Comparison of ENCODE assay signal across 12 mouse cellular contexts in the genomic region with DNA sequence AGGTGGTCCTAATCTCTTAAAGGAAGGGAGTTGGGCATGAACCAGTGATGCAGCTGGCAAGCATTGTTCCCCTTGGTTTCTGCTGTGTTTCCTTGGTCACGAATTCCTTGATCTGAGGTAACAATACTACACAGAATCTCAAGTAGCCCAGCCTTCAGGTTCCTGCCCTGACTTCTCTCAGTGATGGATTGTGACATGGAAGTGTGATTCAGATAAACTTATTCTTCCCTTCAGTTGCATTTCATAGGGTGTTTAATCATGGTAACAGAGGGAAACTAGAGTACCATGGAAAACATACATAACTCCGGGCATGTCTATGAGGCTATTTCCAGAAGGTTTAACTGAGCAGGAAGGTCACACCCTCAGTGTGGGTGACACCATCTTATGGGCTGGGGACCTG. TPM values are rescaled to one million over a fixed set of nuclear protein-coding genes. Genes with fewer than 3 reads are reported as not detected.
DNase-seq lines count a peak whose midpoint lies in the region; ATAC-seq lines count a peak whose summit lies in the region.
"Had no signal": no experiment of that assay in that cellular context is flagged by ENCODE, and none has a peak within 500 bp of the region (broad histone marks: within the 10 kb centered on the region; RNA-seq: fewer than 3 reads in every experiment).

A gene (minus strand): TSS at position 101 of the 400 bp plus-strand sequence.

- H3K4me2 ChIP-seq in forebrain, embryonic 16.5 days (ENCODE audit: low read length), result peak within 1 kb of the TSS; percentile 36
- H3K4me2 ChIP-seq in forebrain, embryonic 11.5 days (ENCODE audit: low read depth, low read length, severe bottlenecking), result no peak within 1 kb of the TSS
- peak within 1 kb of the TSS; percentile 2; the same call in 1 of the 2 replicates for H3K4me2 ChIP-seq in midbrain, embryonic 13.5 days (replicated peaks)
- H3K4me2 ChIP-seq in midbrain, embryonic 11.5 days, result no peak within 1 kb of the TSS
- no peak within 1 kb of the TSS for H3K4me2 ChIP-seq in midbrain, embryonic 16.5 days (ENCODE audit: low read length)

- no peak for ATAC-seq in forebrain, embryonic 16.5 days
- ATAC-seq in forebrain, embryonic 11.5 days (replicated peaks; ENCODE audit: low FRiP score), result no peak
- no peak for ATAC-seq in midbrain, embryonic 13.5 days
- ATAC-seq in midbrain, embryonic 11.5 days (ENCODE audit: low FRiP score), result no peak
- no peak for ATAC-seq in midbrain, embryonic 16.5 days

- no peaks in the 10 kb centered on the region for H3K4me1 ChIP-seq in forebrain, embryonic 16.5 days (replicated peaks; ENCODE audit: control insufficient read depth, insufficient read depth, low read length)
- no peaks in the 10 kb centered on the region; the same call in 1 of the 2 replicates for H3K4me1 ChIP-seq in forebrain, embryonic 11.5 days (replicated peaks; ENCODE audit: control insufficient read depth, insufficient read depth, low read length)
- H3K4me1 ChIP-seq in midbrain, embryonic 13.5 days (replicated peaks), result 0 out of 2 replicates have a peak, but pooled peaks cover 6% of the 10 kb centered on the region
- H3K4me1 ChIP-seq in midbrain, embryonic 11.5 days (ENCODE audit: control insufficient read depth, insufficient read depth, low read length), result no peaks in the 10 kb centered on the region
- H3K4me1 ChIP-seq in midbrain, embryonic 16.5 days (ENCODE audit: control insufficient read depth, insufficient read depth, low read length), result no peaks in the 10 kb centered on the region

- H3K4me3 ChIP-seq in forebrain, embryonic 16.5 days (replicated peaks; ENCODE audit: low read length), result no peak within 1 kb of the TSS
- H3K4me3 ChIP-seq in forebrain, embryonic 11.5 days (ENCODE audit: low read depth, low read length), result no peak within 1 kb of the TSS
- H3K4me3 ChIP-seq in midbrain, embryonic 13.5 days (replicated peaks), result no peak within 1 kb of the TSS
- H3K4me3 ChIP-seq in midbrain, embryonic 11.5 days (ENCODE audit: low read depth, low read length), result no peak within 1 kb of the TSS
- H3K4me3 ChIP-seq in midbrain, embryonic 16.5 days (ENCODE audit: low read depth, low read length), result no peak within 1 kb of the TSS

- WGBS in forebrain, embryonic 16.5 days, result 87% methylated on average over 2 of the region's 2 CpGs
- WGBS in forebrain, embryonic 11.5 days, result 87% methylated on average over 2 of the region's 2 CpGs
- WGBS in midbrain, embryonic 13.5 days, result 72% methylated on average over 2 of the region's 2 CpGs
- 84% methylated on average over 2 of the region's 2 CpGs for WGBS in midbrain, embryonic 11.5 days
- 88% methylated on average over 2 of the region's 2 CpGs for WGBS in midbrain, embryonic 16.5 days

- no peaks in the 10 kb centered on the region for H3K27me3 ChIP-seq in forebrain, embryonic 16.5 days (replicated peaks; ENCODE audit: control insufficient read depth, insufficient read depth, low read length)
- H3K27me3 ChIP-seq in forebrain, embryonic 11.5 days (ENCODE audit: control insufficient read depth, insufficient read depth, low read length), result no peaks in the 10 kb centered on the region
- H3K27me3 ChIP-seq in midbrain, embryonic 13.5 days, result no peaks in the 10 kb centered on the region
- H3K27me3 ChIP-seq in midbrain, embryonic 11.5 days (ENCODE audit: control insufficient read depth, insufficient read depth, low read length), result no peaks in the 10 kb centered on the region
- no peaks in the 10 kb centered on the region for H3K27me3 ChIP-seq in midbrain, embryonic 16.5 days (ENCODE audit: control insufficient read depth, insufficient read depth, low read depth, low read length)

- H3K27ac ChIP-seq in forebrain, embryonic 16.5 days (ENCODE audit: low read length), result no peak within 1 kb of the TSS
- H3K27ac ChIP-seq in forebrain, embryonic 11.5 days (ENCODE audit: low read depth, low read length), result no peak within 1 kb of the TSS
- peak within 1 kb of the TSS; percentile 68; the same call in 1 of the 2 replicates for H3K27ac ChIP-seq in midbrain, embryonic 13.5 days
- no peak within 1 kb of the TSS for H3K27ac ChIP-seq in midbrain, embryonic 11.5 days (ENCODE audit: low read depth, low read length)
- 0 out of 2 replicates have a peak within 1 kb of the TSS, but pooled peaks have one; percentile 26 for H3K27ac ChIP-seq in midbrain, embryonic 16.5 days (ENCODE audit: low read length)

- no peak for DNase-seq in forebrain, embryonic 11.5 days (ENCODE audit: low spot score)
- DNase-seq in midbrain, embryonic 11.5 days (ENCODE audit: low spot score, missing footprints), result no peak
- no peak for DNase-seq in adrenal gland, postnatal 4 days (ENCODE audit: low spot score in 2 of 2)
- no peak for DNase-seq in right cerebral cortex, postnatal 4 days
- no peak for DNase-seq in urinary bladder, postnatal 14 days (ENCODE audit: low spot score)
- DNase-seq: cerebellum, adult 18-20 months; gastrocnemius, postnatal 25 days; heart, postnatal 36 days; lung, adult 18-20 months had no signal

- H3K9ac ChIP-seq in forebrain, embryonic 16.5 days (replicated peaks; ENCODE audit: low read depth, low read length), result no peak within 1 kb of the TSS
- no peak within 1 kb of the TSS for H3K9ac ChIP-seq in forebrain, embryonic 11.5 days (ENCODE audit: low read length)
- no peak within 1 kb of the TSS for H3K9ac ChIP-seq in midbrain, embryonic 13.5 days (replicated peaks)
- H3K9ac ChIP-seq in midbrain, embryonic 11.5 days (ENCODE audit: low read length), result no peak within 1 kb of the TSS
- no peak within 1 kb of the TSS for H3K9ac ChIP-seq in midbrain, embryonic 16.5 days (ENCODE audit: low read depth, low read length)

- H3K36me3 ChIP-seq in forebrain, embryonic 16.5 days (ENCODE audit: control insufficient read depth, insufficient read depth), result no peaks in the 10 kb centered on the region
- H3K36me3 ChIP-seq in forebrain, embryonic 11.5 days (ENCODE audit: control insufficient read depth, insufficient read depth, low read length), result no peaks in the 10 kb centered on the region
- no peaks in the 10 kb centered on the region for H3K36me3 ChIP-seq in midbrain, embryonic 13.5 days
- H3K36me3 ChIP-seq in midbrain, embryonic 11.5 days (ENCODE audit: control insufficient read depth, insufficient read depth, low read length), result no peaks in the 10 kb centered on the region
- no peaks in the 10 kb centered on the region for H3K36me3 ChIP-seq in midbrain, embryonic 16.5 days (ENCODE audit: control insufficient read depth, insufficient read depth, low read length)

- no peaks in the 10 kb centered on the region for H3K9me3 ChIP-seq in forebrain, embryonic 16.5 days (ENCODE audit: control insufficient read depth, low read length)
- no peaks in the 10 kb centered on the region for H3K9me3 ChIP-seq in forebrain, embryonic 11.5 days (ENCODE audit: control insufficient read depth, low read length)
- H3K9me3 ChIP-seq in midbrain, embryonic 13.5 days, result no peaks in the 10 kb centered on the region; the same call in 1 of the 2 replicates
- H3K9me3 ChIP-seq in midbrain, embryonic 11.5 days (ENCODE audit: control insufficient read depth, low read length), result no peaks in the 10 kb centered on the region
- H3K9me3 ChIP-seq in midbrain, embryonic 16.5 days (replicated peaks; ENCODE audit: control insufficient read depth, low read length, poor library complexity, severe bottlenecking), result no peaks in the 10 kb centered on the region; the same call in 1 of the 2 replicates

RNA-seq across cellular contexts. Expression of the gene that starts here (rescaled TPM):
- polyA plus RNA-seq in forebrain, embryonic 16.5 days (2015; fragmentation: Nextera tagmentation; extraction: Ambion mirVana), result 2.0 and 3.0 TPM in 2 replicates
- 5.9 and 6.1 TPM in 2 replicates for polyA plus RNA-seq in forebrain, embryonic 11.5 days (2014; fragmentation: Nextera tagmentation; extraction: Ambion mirVana)
- polyA plus RNA-seq in midbrain, embryonic 13.5 days (2015; fragmentation: Nextera tagmentation; extraction: Ambion mirVana), result 1.3 and 2.5 TPM in 2 replicates
- polyA plus RNA-seq in midbrain, embryonic 11.5 days (2014; fragmentation: Nextera tagmentation; extraction: Ambion mirVana), result 1.2 and 2.1 TPM in 2 replicates
- total RNA-seq in adrenal gland, postnatal 4 days (2021), result 10 to 100 TPM; 63.2 to 73.3 TPM
- polyA plus RNA-seq in midbrain, embryonic 16.5 days (2015; fragmentation: Nextera tagmentation; extraction: Ambion mirVana), result 1.9 and 3.3 TPM in 2 replicates

Comparison
In these comparisons a context has a peak if more than half of its experiments do, and no peak if none do; other contexts are left out.
1. H3K27ac ChIP-seq: peak in midbrain, embryonic 13.5 days (single experiment) and midbrain, embryonic 16.5 days (single experiment); none in forebrain, embryonic 16.5 days (single experiment), forebrain, embryonic 11.5 days (single experiment) and midbrain, embryonic 11.5 days (single experiment).
2. H3K4me2 ChIP-seq: peak in forebrain, embryonic 16.5 days (single experiment) and midbrain, embryonic 13.5 days (single experiment); none in forebrain, embryonic 11.5 days (single experiment), midbrain, embryonic 11.5 days (single experiment) and midbrain, embryonic 16.5 days (single experiment).